Mouse (Mus musculus) limb, embryonic 14.5 days (tissue): ENCODE data around the gene Gjb3. TPM values are rescaled to one million over a fixed set of nuclear protein-coding genes. Genes with fewer than 3 reads are reported as not detected.
A peak's percentile ranks its signal among the peaks of the same experiment; 100 is the strongest.

Source experiments
- ATAC-seq: fragments of 200-750 bp; cut with Nextera tagmentation; 2 replicates; pipeline ENCODE4 v1.8.0; 2017; ENCODE audit warnings: low read depth, moderate number of reproducible peaks, moderate TSS enrichment; ENCODE audit not compliant: low FRiP score
- DNase-seq: peaks from one replicate; pipeline ENCODE4 v3.0.0-alpha.2; 2015; ENCODE audit warnings: low spot score
- H3K27ac ChIP-seq: fragments of 300-500 bp; sonication (generic); replicated peaks from 2 replicates; pipeline ENCODE4 v1.5.1; 2014; ENCODE audit warnings: low read depth, mild to moderate bottlenecking, low read length, moderate library complexity, mixed read lengths
- H3K27me3 ChIP-seq: fragments of 300-500 bp; sonication (generic); 2 replicates; pipeline ENCODE4 v1.6.1; 2014; ENCODE audit warnings: low read length, mixed read lengths; ENCODE audit not compliant: control insufficient read depth, insufficient read depth
- H3K36me3 ChIP-seq: fragments of 300-500 bp; sonication (generic); 2 replicates; pipeline ENCODE4 v1.6.1; 2014; ENCODE audit warnings: mild to moderate bottlenecking, low read length, moderate library complexity, mixed read lengths; ENCODE audit not compliant: control insufficient read depth, insufficient read depth
- H3K4me1 ChIP-seq: fragments of 300-500 bp; sonication (generic); 2 replicates; pipeline ENCODE4 v1.6.1; 2014; ENCODE audit warnings: antibody characterized with exemption, low read length, mixed read lengths; ENCODE audit not compliant: control insufficient read depth, insufficient read depth
- H3K4me2 ChIP-seq: fragments of 300-500 bp; sonication (generic); replicated peaks from 2 replicates; pipeline ENCODE4 v1.6.1; 2014; ENCODE audit warnings: low read depth, mild to moderate bottlenecking, low read length, moderate library complexity; ENCODE audit not compliant: severe bottlenecking
- H3K4me3 ChIP-seq: fragments of 300-500 bp; sonication (generic); replicated peaks from 2 replicates; pipeline ENCODE4 v1.5.1; 2014; ENCODE audit warnings: low read length
- H3K9ac ChIP-seq: fragments of 300-500 bp; sonication (generic); 2 replicates; pipeline ENCODE4 v1.6.1; 2014; ENCODE audit warnings: mild to moderate bottlenecking, low read depth, low read length, moderate library complexity; ENCODE audit not compliant: severe bottlenecking
- H3K9me3 ChIP-seq: fragments of 300-500 bp; sonication (generic); 2 replicates; pipeline ENCODE4 v1.6.1; 2016; ENCODE audit warnings: low read length; ENCODE audit not compliant: control insufficient read depth
- POLR2A ChIP-seq: fragments of 200-500 bp; IDR thresholded peaks from 2 replicates; pipeline ENCODE4 v1.8.0; 2012; ENCODE audit warnings: inconsistent platforms, mild to moderate bottlenecking, moderate library complexity, borderline replicate concordance; ENCODE audit not compliant: insufficient read depth, insufficient read length; ENCODE audit errors: extremely low read depth
- WGBS: fragments of 180-500 bp; shearing (Covaris S2); extraction: QIAGEN DNeasy Blood & Tissue Kit; methylation state at CpG from one replicate; pipeline ENCODE4 v1.1.7; 2014; 5-methylcytosine and 5-hydroxymethylcytosine counted together
- polyA plus RNA-seq, 2 experiments: library from polyadenylated mRNA; depleted of rRNA in 1 of 2; stranded (reverse) in 1 of 2; unstranded in 1 of 2; fragments of >200 nt; fragmentation: Nextera tagmentation in 1 of 2; extraction: Ambion mirVana in 1 of 2; gene quantifications; 2 replicates each; pipeline versions ENCODE4 v1.2.1 to v1.2.3; 2012 to 2014

Gjb3 gene
- polyA plus RNA-seq, 2 experiments: 5.3 to 10.0 TPM

GRCm38 (mm10) chr4:127334870-127335504, 4.3 kb upstream of the Gjb3 start:
- no peak overlapping the region for H3K4me3 ChIP-seq
- no peak overlapping the region for H3K9ac ChIP-seq
- TF ChIP-seq POLR2A: no peak
- no peak for ATAC-seq
- no peaks in the 10 kb centered on the region for H3K36me3 ChIP-seq
- no peaks in the 10 kb centered on the region for H3K9me3 ChIP-seq
- 22% methylated on average over 5 of the region's 5 CpGs for WGBS
- H3K27me3 ChIP-seq: peaks cover 30% of the 10 kb centered on the region
- no peak for DNase-seq
- H3K27ac ChIP-seq: no peak overlapping the region
- H3K4me2 ChIP-seq: no peak overlapping the region
- peaks cover 4% of the 10 kb centered on the region; the same call in 1 of the 2 replicates for H3K4me1 ChIP-seq

- Histone ChIP-seq H3K4me3 (no peak overlapping the region), H3K4me2 (no peak overlapping the region), H3K27ac (no peak overlapping the region), H3K9me3 (no peaks in the 10 kb centered on the region), H3K36me3 (no peaks in the 10 kb centered on the region), H3K4me1 (peaks cover 4% of the 10 kb centered on the region; the same call in 1 of the 2 replicates), H3K27me3 (peaks cover 54% of the 10 kb centered on the region), H3K9ac (no peak overlapping the region)
- no peak for TF ChIP-seq POLR2A
- ATAC-seq: no peak
- DNase-seq: no peak
- WGBS: 17% methylated on average over 13 of the region's 13 CpGs
These were observed 527 bp upstream of the Gjb3 start for GRCm38 (mm10) chr4:127331171-127331570.

GRCm38 (mm10) chr4:127329751-127330150, 893 bp downstream of the Gjb3 start:
- peaks cover 59% of the 10 kb centered on the region for H3K27me3 ChIP-seq
- no peak overlapping the region for H3K9ac ChIP-seq
- H3K4me1 ChIP-seq: peaks cover 4% of the 10 kb centered on the region; the same call in 1 of the 2 replicates
- DNase-seq (no peak), ATAC-seq (no peak)
- H3K27ac ChIP-seq: no peak overlapping the region
- H3K9me3 ChIP-seq: no peaks in the 10 kb centered on the region
- TF ChIP-seq POLR2A: no peak
- no peaks in the 10 kb centered on the region for H3K36me3 ChIP-seq
- WGBS: 4% methylated on average over 13 of the region's 13 CpGs
- H3K4me2 ChIP-seq: peak overlapping the region; percentile 37; the same call in 1 of the 2 replicates
- H3K4me3 ChIP-seq: peak overlapping the region; percentile 23; the same call in 1 of the 2 replicates

- 1% methylated on average over 3 of the region's 3 CpGs for WGBS
- TF ChIP-seq POLR2A: no peak
- Histone ChIP-seq H3K4me1 (peaks cover 4% of the 10 kb centered on the region; the same call in 1 of the 2 replicates), H3K27me3 (peaks cover 59% of the 10 kb centered on the region), H3K9me3 (no peaks in the 10 kb centered on the region), H3K36me3 (no peaks in the 10 kb centered on the region), H3K4me3 (no peak overlapping the region), H3K4me2 (no peak overlapping the region), H3K9ac (no peak overlapping the region), H3K27ac (no peak overlapping the region)
- ATAC-seq (no peak), DNase-seq (no peak)
These were observed 1.6 kb downstream of the Gjb3 start for GRCm38 (mm10) chr4:127329046-127329445.

- DNase-seq: no peak
- H3K36me3 ChIP-seq: no peaks in the 10 kb centered on the region
- no peak overlapping the region for H3K4me2 ChIP-seq
- TF ChIP-seq POLR2A: no peak
- H3K9me3 ChIP-seq: no peaks in the 10 kb centered on the region
- H3K4me1 ChIP-seq: peaks cover 4% of the 10 kb centered on the region; the same call in 1 of the 2 replicates
- 65% methylated on average over 7 of the region's 7 CpGs for WGBS
- H3K27me3 ChIP-seq: peaks cover 59% of the 10 kb centered on the region
- ATAC-seq: no peak
- no peak overlapping the region for H3K9ac ChIP-seq
- H3K4me3 ChIP-seq: no peak overlapping the region
- H3K27ac ChIP-seq: no peak overlapping the region
These were observed 2.3 kb downstream of the Gjb3 start for GRCm38 (mm10) chr4:127328378-127328777.
